Mouse (Mus musculus) neural tube, embryonic 15.5 days (tissue): ENCODE data around the gene Snd1. TPM values are rescaled to one million over a fixed set of nuclear protein-coding genes. Genes with fewer than 3 reads are reported as not detected.

Source experiments
- ATAC-seq: fragments of 200-750 bp; cut with Nextera tagmentation; 2 replicates; pipeline ENCODE4 v1.8.0; 2017; ENCODE audit warnings: mild to moderate bottlenecking, moderate TSS enrichment, moderate library complexity; ENCODE audit not compliant: low FRiP score
- H3K27ac ChIP-seq: fragments of 300-500 bp; sonication (generic); replicated peaks from 2 replicates; pipeline ENCODE4 v1.5.1; 2015; ENCODE audit warnings: mild to moderate bottlenecking, inconsistent platforms
- H3K27me3 ChIP-seq: fragments of 300-500 bp; sonication (generic); replicated peaks from 2 replicates; pipeline ENCODE4 v1.6.1; 2015; ENCODE audit warnings: inconsistent platforms
- H3K36me3 ChIP-seq: fragments of 300-500 bp; sonication (generic); 2 replicates; pipeline ENCODE4 v1.6.1; 2015; ENCODE audit warnings: inconsistent platforms
- H3K4me1 ChIP-seq: fragments of 300-500 bp; sonication (generic); 2 replicates; pipeline ENCODE4 v1.6.1; 2015; ENCODE audit warnings: inconsistent platforms
- H3K4me2 ChIP-seq: fragments of 300-500 bp; sonication (generic); 2 replicates; pipeline ENCODE4 v1.6.1; 2015; ENCODE audit warnings: inconsistent platforms, mild to moderate bottlenecking, moderate library complexity
- H3K4me3 ChIP-seq: fragments of 300-500 bp; sonication (generic); replicated peaks from 2 replicates; pipeline ENCODE4 v1.5.1; 2015; ENCODE audit warnings: mild to moderate bottlenecking, inconsistent platforms
- H3K9ac ChIP-seq: fragments of 300-500 bp; sonication (generic); replicated peaks from 2 replicates; pipeline ENCODE4 v1.6.1; 2015; ENCODE audit warnings: mild to moderate bottlenecking, inconsistent platforms
- H3K9me3 ChIP-seq: fragments of 300-500 bp; sonication (generic); replicated peaks from 2 replicates; pipeline ENCODE4 v1.6.1; 2016; ENCODE audit warnings: inconsistent platforms
- WGBS: fragments of 180-500 bp; shearing (Covaris S2); methylation state at CpG from one replicate; pipeline ENCODE4 v1.1.7; 2015; ENCODE audit warnings: mixed read lengths; 5-methylcytosine and 5-hydroxymethylcytosine counted together
- polyA plus RNA-seq: library from polyadenylated mRNA; unstranded; fragments of >200 nt; fragmentation: Nextera tagmentation; extraction: Ambion mirVana; gene quantifications from 2 replicates; pipeline ENCODE4 v1.2.1, GENCODE M21; 2015

Gene Snd1
- 71.1 and 86.1 TPM in 2 replicates for polyA plus RNA-seq

- Histone ChIP-seq H3K9ac (no peak within 1 kb of the TSS), H3K9me3 (no peaks in the 10 kb centered on the region), H3K4me2 (no peak within 1 kb of the TSS), H3K27ac (no peak within 1 kb of the TSS), H3K27me3 (no peaks in the 10 kb centered on the region), H3K4me3 (no peak within 1 kb of the TSS), H3K4me1 (0 out of 2 replicates have a peak, but pooled peaks cover 5% of the 10 kb centered on the region), H3K36me3 (no peaks in the 10 kb centered on the region)
- 84% methylated on average over 5 of the region's 5 CpGs for WGBS
- no peak for ATAC-seq
Measured at GRCm38 (mm10) chr6:28474839-28475238, at the start of gene Snd1. Gene Snd1, plus strand, starts transcription at chr6:28475139.

GRCm38 (mm10) chr6:28427096-28427839 is 47.7 kb upstream of the Snd1 start, which contains the start of gene Fscn3:
Gene Fscn3, plus strand, starts transcription at chr6:28427789.
- Histone ChIP-seq H3K27ac (no peak within 1 kb of the TSS), H3K4me1 (peaks cover 28% of the 10 kb centered on the region), H3K4me3 (no peak within 1 kb of the TSS), H3K9me3 (no peaks in the 10 kb centered on the region), H3K4me2 (no peak within 1 kb of the TSS), H3K9ac (no peak within 1 kb of the TSS), H3K27me3 (no peaks in the 10 kb centered on the region), H3K36me3 (peaks cover 14% of the 10 kb centered on the region)
- 78% methylated on average over 3 of the region's 3 CpGs for WGBS
- ATAC-seq, result no peak

DNA sequence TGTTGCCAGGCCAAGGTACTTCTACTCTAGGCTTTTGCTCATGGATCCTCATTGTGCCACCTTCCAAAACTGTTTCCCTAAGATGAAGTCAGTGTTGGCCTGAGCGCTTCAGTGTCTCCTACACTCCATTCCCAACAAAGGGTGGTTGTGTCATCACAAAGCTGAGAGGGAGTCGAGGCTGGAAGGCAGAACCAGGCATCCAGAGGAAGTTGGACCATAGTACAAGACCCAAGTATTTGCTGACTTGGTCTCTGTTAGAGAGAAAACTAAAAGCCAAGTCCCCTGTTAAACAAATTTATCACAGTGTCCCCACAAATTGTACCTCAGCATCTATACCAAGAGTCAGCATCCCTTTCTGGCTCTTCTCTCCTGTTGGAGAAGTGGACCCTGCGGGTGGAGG is 46.6 kb upstream of the Snd1 start, which contains the start of gene Gcc1:
Gene Gcc1 (minus strand): TSS at position 101 of the 400 bp plus-strand sequence.
- no peak within 1 kb of the TSS for H3K27ac ChIP-seq
- 92% methylated on average over 3 of the region's 3 CpGs for WGBS
- H3K4me3 ChIP-seq, result no peak within 1 kb of the TSS
- no peak within 1 kb of the TSS for H3K4me2 ChIP-seq
- peaks cover 14% of the 10 kb centered on the region for H3K36me3 ChIP-seq
- no peak within 1 kb of the TSS for H3K9ac ChIP-seq
- no peaks in the 10 kb centered on the region for H3K9me3 ChIP-seq
- H3K27me3 ChIP-seq, result no peaks in the 10 kb centered on the region
- peaks cover 22% of the 10 kb centered on the region for H3K4me1 ChIP-seq
- no peak for ATAC-seq

GRCm38 (mm10) chr6:28429870-28430269 is 45.1 kb upstream of the Snd1 start:
- Histone ChIP-seq H3K9me3 (no peaks in the 10 kb centered on the region), H3K4me2 (no peak overlapping the region), H3K27ac (no peak overlapping the region), H3K4me1 (peaks cover 13% of the 10 kb centered on the region), H3K9ac (no peak overlapping the region), H3K36me3 (peaks cover 14% of the 10 kb centered on the region), H3K4me3 (no peak overlapping the region), H3K27me3 (no peaks in the 10 kb centered on the region)
- ATAC-seq, result no peak
- 87% methylated on average over 11 of the region's 11 CpGs for WGBS

GRCm38 (mm10) chr6:28430795-28431537 is 44.0 kb upstream of the Snd1 start:
- 85% methylated on average over 10 of the region's 10 CpGs for WGBS
- no peak overlapping the region for H3K9ac ChIP-seq
- H3K27me3 ChIP-seq, result no peaks in the 10 kb centered on the region
- H3K36me3 ChIP-seq, result peaks cover 9% of the 10 kb centered on the region
- no peak overlapping the region for H3K27ac ChIP-seq
- no peak for ATAC-seq
- H3K4me3 ChIP-seq, result no peak overlapping the region
- H3K4me1 ChIP-seq, result peaks cover 3% of the 10 kb centered on the region; the same call in 1 of the 2 replicates
- H3K4me2 ChIP-seq, result no peak overlapping the region
- H3K9me3 ChIP-seq, result no peaks in the 10 kb centered on the region

DNA sequence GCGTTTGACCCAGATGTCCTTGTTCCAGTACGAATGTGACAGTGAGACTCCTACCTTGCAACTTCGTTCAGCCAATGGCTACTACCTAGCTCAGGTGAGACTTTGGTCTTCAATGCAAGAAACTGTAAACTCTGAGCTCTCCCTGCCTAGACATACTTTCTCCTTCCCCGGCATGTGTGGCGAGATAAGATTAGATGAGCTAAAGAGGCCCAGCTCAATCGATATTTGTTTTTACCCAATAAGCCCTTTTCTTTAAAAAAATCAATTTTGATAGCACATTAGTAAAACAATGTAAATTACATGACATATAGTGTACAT is 43.4 kb upstream of the Snd1 start:
- Histone ChIP-seq H3K9ac (no peak overlapping the region), H3K36me3 (peaks cover 4% of the 10 kb centered on the region), H3K9me3 (no peaks in the 10 kb centered on the region), H3K4me2 (no peak overlapping the region), H3K27me3 (no peaks in the 10 kb centered on the region), H3K4me1 (no peaks in the 10 kb centered on the region), H3K27ac (no peak overlapping the region), H3K4me3 (no peak overlapping the region)
- ATAC-seq, result no peak
- 76% methylated on average over 6 of the region's 6 CpGs for WGBS

GRCm38 (mm10) chr6:28447937-28448336 is 27.0 kb upstream of the Snd1 start:
- Histone ChIP-seq H3K36me3 (no peaks in the 10 kb centered on the region), H3K4me3 (no peak overlapping the region), H3K4me2 (no peak overlapping the region), H3K27me3 (peaks cover 28% of the 10 kb centered on the region), H3K9ac (no peak overlapping the region), H3K4me1 (peaks cover 6% of the 10 kb centered on the region; the same call in 1 of the 2 replicates), H3K27ac (no peak overlapping the region), H3K9me3 (no peaks in the 10 kb centered on the region)
- no peak for ATAC-seq
- 59% methylated on average over 7 of the region's 7 CpGs for WGBS

DNA sequence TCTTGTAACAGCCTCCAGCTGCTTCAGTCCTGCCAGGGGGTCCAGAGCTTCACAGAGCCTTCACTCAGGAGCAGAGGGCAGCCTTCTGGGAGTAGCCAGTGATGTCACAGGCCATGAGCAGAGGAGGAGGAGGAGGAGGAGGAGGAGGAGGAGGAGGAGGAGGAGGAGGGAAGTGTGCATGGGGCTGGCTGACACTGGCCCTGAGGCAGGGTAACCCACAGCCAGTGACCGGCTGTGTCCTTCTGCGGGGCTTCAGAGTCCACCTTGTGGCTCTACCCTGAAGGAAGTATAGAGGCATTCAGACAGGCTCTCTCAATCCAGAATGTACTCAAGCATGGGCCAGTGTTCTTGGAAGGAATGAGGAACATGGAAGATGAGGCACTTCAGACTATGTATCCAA is 25.7 kb upstream of the Snd1 start, which contains the start of gene Pax4:
Gene Pax4 (minus strand): TSS at position 101 of the 400 bp plus-strand sequence.
- Histone ChIP-seq H3K9me3 (no peaks in the 10 kb centered on the region), H3K4me1 (peaks cover 6% of the 10 kb centered on the region; the same call in 1 of the 2 replicates), H3K27ac (no peak within 1 kb of the TSS), H3K27me3 (peaks cover 28% of the 10 kb centered on the region), H3K36me3 (no peaks in the 10 kb centered on the region), H3K4me2 (no peak within 1 kb of the TSS), H3K9ac (no peak within 1 kb of the TSS), H3K4me3 (no peak within 1 kb of the TSS)
- 76% methylated on average over 2 of the region's 2 CpGs for WGBS
- no peak for ATAC-seq

DNA sequence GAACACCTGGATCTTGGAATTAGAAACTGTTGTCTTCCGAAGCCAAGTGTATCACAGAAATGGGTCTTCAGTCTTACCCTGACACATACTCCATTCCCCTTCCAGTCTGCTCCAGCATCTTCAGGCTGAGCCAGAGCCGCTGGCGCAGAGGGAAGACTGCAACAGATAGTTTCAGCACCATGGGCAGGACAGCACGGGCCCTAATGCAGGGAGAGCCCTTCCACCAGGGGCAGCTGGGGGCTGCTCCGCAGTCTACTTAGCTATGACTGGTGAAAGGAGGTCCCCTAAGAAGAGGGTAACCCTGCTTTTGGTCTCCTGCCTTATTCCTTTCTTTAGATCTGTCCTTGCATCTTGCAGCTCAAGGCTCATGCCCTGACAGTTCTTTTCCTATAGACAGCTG is 24.5 kb upstream of the Snd1 start:
- H3K36me3 ChIP-seq, result no peaks in the 10 kb centered on the region
- H3K9ac ChIP-seq, result no peak overlapping the region
- no peak overlapping the region for H3K27ac ChIP-seq
- no peak overlapping the region for H3K4me2 ChIP-seq
- ATAC-seq, result no peak
- no peak overlapping the region for H3K4me3 ChIP-seq
- 15% methylated on average over 5 of the region's 5 CpGs for WGBS
- no peaks in the 10 kb centered on the region for H3K9me3 ChIP-seq
- H3K27me3 ChIP-seq, result peaks cover 28% of the 10 kb centered on the region
- peaks cover 6% of the 10 kb centered on the region; the same call in 1 of the 2 replicates for H3K4me1 ChIP-seq

GRCm38 (mm10) chr6:28450977-28451376 is 24.0 kb upstream of the Snd1 start:
- no peak for ATAC-seq

DNA sequence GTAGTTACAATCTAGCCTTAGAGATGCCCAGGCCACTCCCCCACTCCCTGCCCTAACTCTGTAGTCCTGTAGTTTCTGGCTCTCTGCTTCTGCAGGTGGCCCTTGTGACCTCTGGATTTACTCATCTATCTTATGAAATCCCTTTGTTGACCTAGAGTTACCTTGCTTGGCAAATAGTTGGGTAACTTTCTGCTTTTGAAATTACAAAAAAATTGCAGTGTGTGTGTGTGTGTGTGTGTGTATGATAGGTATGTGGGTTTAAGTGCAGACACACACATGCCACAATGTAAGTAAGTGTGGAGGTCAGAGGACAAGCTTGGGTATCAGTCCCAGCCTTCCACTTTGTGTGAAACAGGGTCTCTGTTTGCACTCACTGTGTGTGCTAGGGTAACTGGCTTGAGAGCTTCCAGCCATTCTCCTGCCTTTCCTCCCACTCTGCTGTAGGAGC is 15.7 kb upstream of the Snd1 start:
- no peak overlapping the region for H3K27ac ChIP-seq
- no peaks in the 10 kb centered on the region for H3K9me3 ChIP-seq
- no peak overlapping the region for H3K4me3 ChIP-seq
- H3K27me3 ChIP-seq, result no peaks in the 10 kb centered on the region
- no peak for ATAC-seq
- H3K9ac ChIP-seq, result no peak overlapping the region
- no peaks in the 10 kb centered on the region; the same call in 1 of the 2 replicates for H3K4me1 ChIP-seq
- no peaks in the 10 kb centered on the region for H3K36me3 ChIP-seq
- H3K4me2 ChIP-seq, result no peak overlapping the region

More at GRCm38 (mm10) chr6:28450977-28451376, 24.0 kb upstream of the Snd1 start:
- WGBS, result 0% methylated on average over 12 of the region's 12 CpGs
- Histone ChIP-seq H3K27me3 (peaks cover 28% of the 10 kb centered on the region), H3K9ac (no peak overlapping the region), H3K4me3 (no peak overlapping the region), H3K4me1 (peaks cover 6% of the 10 kb centered on the region; the same call in 1 of the 2 replicates), H3K4me2 (peak overlapping the region; percentile 11; the same call in 1 of the 2 replicates), H3K9me3 (no peaks in the 10 kb centered on the region), H3K27ac (no peak overlapping the region), H3K36me3 (no peaks in the 10 kb centered on the region)
